Mouse (Mus musculus) neural tube, embryonic 15.5 days (tissue): ENCODE data around the gene Batf3. TPM values are rescaled to one million over a fixed set of nuclear protein-coding genes. Genes with fewer than 3 reads are reported as not detected.

Experiments used
- ATAC-seq: fragments of 200-750 bp; cut with Nextera tagmentation; 2 replicates; pipeline ENCODE4 v1.8.0; 2017; ENCODE audit warnings: mild to moderate bottlenecking, moderate TSS enrichment, moderate library complexity; ENCODE audit not compliant: low FRiP score
- H3K27ac ChIP-seq: fragments of 300-500 bp; sonication (generic); replicated peaks from 2 replicates; pipeline ENCODE4 v1.5.1; 2015; ENCODE audit warnings: mild to moderate bottlenecking, inconsistent platforms
- H3K27me3 ChIP-seq: fragments of 300-500 bp; sonication (generic); replicated peaks from 2 replicates; pipeline ENCODE4 v1.6.1; 2015; ENCODE audit warnings: inconsistent platforms
- H3K36me3 ChIP-seq: fragments of 300-500 bp; sonication (generic); 2 replicates; pipeline ENCODE4 v1.6.1; 2015; ENCODE audit warnings: inconsistent platforms
- H3K4me1 ChIP-seq: fragments of 300-500 bp; sonication (generic); 2 replicates; pipeline ENCODE4 v1.6.1; 2015; ENCODE audit warnings: inconsistent platforms
- H3K4me2 ChIP-seq: fragments of 300-500 bp; sonication (generic); 2 replicates; pipeline ENCODE4 v1.6.1; 2015; ENCODE audit warnings: inconsistent platforms, mild to moderate bottlenecking, moderate library complexity
- H3K4me3 ChIP-seq: fragments of 300-500 bp; sonication (generic); replicated peaks from 2 replicates; pipeline ENCODE4 v1.5.1; 2015; ENCODE audit warnings: mild to moderate bottlenecking, inconsistent platforms
- H3K9ac ChIP-seq: fragments of 300-500 bp; sonication (generic); replicated peaks from 2 replicates; pipeline ENCODE4 v1.6.1; 2015; ENCODE audit warnings: mild to moderate bottlenecking, inconsistent platforms
- H3K9me3 ChIP-seq: fragments of 300-500 bp; sonication (generic); replicated peaks from 2 replicates; pipeline ENCODE4 v1.6.1; 2016; ENCODE audit warnings: inconsistent platforms
- WGBS: fragments of 180-500 bp; shearing (Covaris S2); methylation state at CpG from one replicate; pipeline ENCODE4 v1.1.7; 2015; ENCODE audit warnings: mixed read lengths; 5-methylcytosine and 5-hydroxymethylcytosine counted together
- polyA plus RNA-seq: library from polyadenylated mRNA; unstranded; fragments of >200 nt; fragmentation: Nextera tagmentation; extraction: Ambion mirVana; gene quantifications from 2 replicates; pipeline ENCODE4 v1.2.1, GENCODE M21; 2015

The Batf3 gene
- polyA plus RNA-seq, result 3.5 and 3.6 TPM in 2 replicates

DNA sequence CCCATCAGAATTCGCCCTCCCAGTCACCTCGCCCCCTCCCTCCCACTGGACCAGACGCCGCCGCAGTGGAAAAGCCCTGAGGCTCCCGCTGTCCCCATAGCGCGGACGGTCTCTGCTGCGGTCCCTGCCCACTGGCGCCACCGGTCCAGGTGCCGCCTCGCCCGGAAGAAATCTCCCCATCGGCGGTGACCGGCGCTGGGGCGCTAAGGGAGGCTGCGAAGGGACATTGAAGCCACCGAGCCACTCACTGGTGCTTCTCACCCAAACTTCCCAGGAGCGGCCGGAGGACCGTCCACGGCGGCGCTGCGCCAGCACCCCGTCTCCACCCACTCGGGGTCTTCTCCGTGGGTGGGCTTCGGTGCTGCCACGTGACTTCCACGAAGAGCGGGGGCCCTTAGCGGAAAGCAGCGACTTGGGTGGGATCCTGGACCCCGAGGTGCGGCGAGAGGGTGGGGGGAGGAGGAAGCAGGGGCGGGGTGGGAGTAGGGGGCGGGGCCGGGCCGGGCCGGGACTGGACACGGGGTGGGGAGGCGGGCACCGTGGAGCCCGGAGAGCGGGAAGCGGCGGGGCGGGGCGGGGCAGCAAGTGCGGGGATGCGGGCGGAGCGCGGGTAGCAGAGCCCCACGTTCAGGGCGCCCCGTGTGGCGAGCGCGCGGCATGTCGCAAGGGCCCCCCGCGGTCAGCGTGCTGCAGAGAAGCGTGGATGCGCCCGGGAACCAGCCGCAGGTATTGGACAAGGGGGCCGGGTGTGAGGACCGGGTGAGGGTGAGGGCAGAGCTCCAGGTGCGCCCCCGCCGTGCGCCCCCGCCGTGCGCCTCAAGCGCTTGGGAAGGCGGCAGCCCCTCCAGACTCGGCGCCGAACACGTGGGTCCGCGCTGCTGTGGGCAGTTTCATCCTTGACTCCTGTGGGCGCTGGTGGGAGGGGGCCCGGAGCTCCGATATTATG lies at the start of gene Batf3:
Gene Batf3 (plus strand): TSS at position 46 of the 946 bp plus-strand sequence.
- Histone ChIP-seq H3K27ac (no peak within 1 kb of the TSS), H3K9ac (peak within 1 kb of the TSS; percentile 51), H3K27me3 (peaks cover 36% of the 10 kb centered on the region), H3K9me3 (no peaks in the 10 kb centered on the region), H3K4me2 (peak within 1 kb of the TSS; percentile 99), H3K36me3 (no peaks in the 10 kb centered on the region), H3K4me1 (peaks cover 17% of the 10 kb centered on the region), H3K4me3 (peak within 1 kb of the TSS; percentile 63)
- ATAC-seq, result peak; percentile 56
- WGBS, result under 1% methylated on average over 80 of the region's 95 CpGs

DNA sequence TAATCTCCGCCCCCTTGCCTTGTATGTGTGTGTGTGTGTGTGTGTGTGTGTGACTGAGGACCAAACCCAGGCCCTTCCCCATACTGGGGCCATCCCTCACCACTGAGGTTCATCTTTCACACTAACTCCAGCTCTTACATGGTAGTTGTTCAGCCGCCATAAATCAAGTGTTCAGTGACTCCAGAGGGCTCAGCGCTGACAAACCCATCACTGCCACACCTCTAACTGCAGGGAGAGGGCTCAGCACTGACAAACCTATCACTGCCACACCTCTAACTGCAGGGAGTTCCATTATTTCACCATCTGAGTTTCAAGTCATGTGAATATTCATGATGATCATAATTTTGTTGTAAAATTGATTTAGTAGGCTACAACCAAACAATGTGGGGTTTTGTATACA lies 44.1 kb upstream of the Batf3 start:
- H3K4me2 ChIP-seq, result no peak overlapping the region
- no peak overlapping the region for H3K27ac ChIP-seq
- no peak for ATAC-seq
- H3K27me3 ChIP-seq, result no peaks in the 10 kb centered on the region
- H3K36me3 ChIP-seq, result no peaks in the 10 kb centered on the region
- H3K4me3 ChIP-seq, result no peak overlapping the region
- H3K9me3 ChIP-seq, result no peaks in the 10 kb centered on the region
- H3K4me1 ChIP-seq, result no peaks in the 10 kb centered on the region
- 90% methylated on average over 3 of the region's 3 CpGs for WGBS
- no peak overlapping the region for H3K9ac ChIP-seq

DNA sequence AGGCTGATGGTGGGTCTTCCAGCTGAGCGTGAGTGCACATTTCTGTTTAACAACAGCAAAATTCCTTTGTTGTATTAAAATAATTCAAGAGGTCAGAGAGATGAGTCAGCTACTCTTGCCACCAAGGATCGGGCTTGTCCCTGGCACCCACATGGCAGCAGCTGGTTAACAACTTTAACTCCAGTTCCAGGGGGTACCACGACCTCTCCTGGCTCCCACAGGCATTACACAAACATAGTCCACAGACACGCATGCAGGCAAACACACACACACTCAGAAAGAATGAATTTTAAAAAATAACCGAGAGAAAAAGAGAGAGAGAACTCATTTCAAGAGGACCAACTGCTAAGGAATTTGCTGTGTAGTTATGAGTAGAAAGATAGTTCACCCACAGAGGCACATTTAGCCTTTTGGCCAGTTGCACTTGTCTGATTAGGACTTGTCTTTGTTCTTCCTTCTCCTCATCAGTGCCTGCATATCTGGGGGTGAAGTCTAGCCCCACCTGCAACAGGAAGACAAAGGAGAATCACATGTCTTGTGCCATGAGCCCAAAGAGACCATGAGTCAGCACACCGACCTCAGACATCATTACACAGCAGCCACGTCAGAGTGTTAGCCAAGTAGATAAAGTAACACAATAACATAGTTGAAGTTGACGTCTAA lies 42.6 kb upstream of the Batf3 start:
- H3K9ac ChIP-seq, result no peak overlapping the region
- no peak overlapping the region for H3K4me3 ChIP-seq
- WGBS, result 76% methylated on average over 8 of the region's 8 CpGs
- ATAC-seq, result no peak
- no peaks in the 10 kb centered on the region for H3K36me3 ChIP-seq
- no peaks in the 10 kb centered on the region for H3K27me3 ChIP-seq
- H3K9me3 ChIP-seq, result no peaks in the 10 kb centered on the region
- no peaks in the 10 kb centered on the region for H3K4me1 ChIP-seq
- H3K27ac ChIP-seq, result no peak overlapping the region
- H3K4me2 ChIP-seq, result no peak overlapping the region

DNA sequence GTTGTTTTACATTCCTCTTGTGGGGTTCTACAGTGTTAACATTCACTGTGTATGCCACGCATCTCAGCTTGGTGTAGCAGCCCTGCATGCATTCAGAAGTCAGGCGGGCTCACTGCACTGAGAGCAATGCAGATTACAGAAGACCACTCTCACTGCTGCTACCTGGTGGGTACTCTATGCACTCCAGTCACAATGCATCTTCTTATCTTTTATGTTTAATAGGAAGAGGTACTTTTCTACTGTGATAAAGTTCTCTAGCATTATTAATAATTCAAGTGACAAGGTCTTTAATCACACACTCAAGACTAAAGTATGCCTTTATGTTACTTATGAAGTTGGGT lies 42.1 kb upstream of the Batf3 start:
- Histone ChIP-seq H3K4me3 (no peak overlapping the region), H3K4me2 (no peak overlapping the region), H3K36me3 (no peaks in the 10 kb centered on the region), H3K27ac (no peak overlapping the region), H3K9me3 (no peaks in the 10 kb centered on the region), H3K9ac (no peak overlapping the region), H3K4me1 (no peaks in the 10 kb centered on the region), H3K27me3 (no peaks in the 10 kb centered on the region)
- 76% methylated on average over 2 of the region's 2 CpGs for WGBS
- ATAC-seq, result no peak

DNA sequence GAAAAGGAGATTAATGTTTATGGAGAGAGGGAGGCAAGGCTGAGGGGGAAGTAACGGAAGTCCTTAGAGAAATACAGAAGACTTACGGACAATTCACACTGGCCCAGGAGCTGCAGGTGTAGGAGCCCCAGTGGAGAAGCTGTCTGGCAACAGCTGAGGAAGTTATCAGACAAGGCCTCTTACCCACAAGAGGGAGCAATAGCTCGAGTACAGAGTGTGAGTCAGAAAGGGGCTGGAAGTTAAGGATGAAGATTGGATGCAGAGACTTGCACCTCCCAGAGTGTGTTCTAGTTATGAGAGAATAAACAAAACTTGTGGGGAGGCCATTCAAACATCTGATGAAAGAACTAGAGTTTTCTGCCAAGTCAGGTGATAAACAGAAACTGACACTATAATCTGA lies 40.2 kb upstream of the Batf3 start:
- no peak overlapping the region for H3K4me3 ChIP-seq
- H3K4me1 ChIP-seq, result peaks cover 9% of the 10 kb centered on the region
- 71% methylated on average over 3 of the region's 3 CpGs for WGBS
- H3K27ac ChIP-seq, result no peak overlapping the region
- no peak overlapping the region for H3K4me2 ChIP-seq
- no peaks in the 10 kb centered on the region for H3K27me3 ChIP-seq
- ATAC-seq, result no peak
- no peaks in the 10 kb centered on the region for H3K36me3 ChIP-seq
- H3K9ac ChIP-seq, result no peak overlapping the region
- no peaks in the 10 kb centered on the region for H3K9me3 ChIP-seq

DNA sequence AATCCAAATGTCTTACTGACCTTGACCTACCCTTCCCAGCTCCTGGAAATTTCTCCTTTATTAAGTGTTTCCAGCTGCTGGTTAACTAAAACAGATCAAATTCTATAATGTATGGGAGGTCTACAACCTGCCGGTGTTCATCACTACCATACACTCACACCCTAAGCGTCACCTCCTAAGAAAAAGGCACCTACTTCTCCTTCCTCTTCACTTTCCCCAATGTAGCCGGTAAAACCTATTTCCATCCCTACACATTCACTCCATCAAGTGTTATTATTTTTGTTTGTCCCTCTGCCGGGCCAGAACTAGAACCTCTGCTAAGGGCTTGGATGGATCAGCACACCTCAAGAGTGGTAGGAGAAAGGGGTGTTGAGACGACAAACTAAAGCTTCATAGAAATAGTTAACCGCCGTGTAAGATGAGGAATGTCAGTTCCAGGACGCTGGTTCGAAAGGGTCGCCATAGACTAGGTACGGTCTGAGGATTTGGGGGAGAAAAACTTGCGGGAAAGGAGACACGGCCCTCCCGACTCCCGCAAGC lies 35.3 kb upstream of the Batf3 start:
- ATAC-seq, result peak; percentile 67
- WGBS, result 6% methylated on average over 15 of the region's 15 CpGs
- no peaks in the 10 kb centered on the region for H3K9me3 ChIP-seq

DNA sequence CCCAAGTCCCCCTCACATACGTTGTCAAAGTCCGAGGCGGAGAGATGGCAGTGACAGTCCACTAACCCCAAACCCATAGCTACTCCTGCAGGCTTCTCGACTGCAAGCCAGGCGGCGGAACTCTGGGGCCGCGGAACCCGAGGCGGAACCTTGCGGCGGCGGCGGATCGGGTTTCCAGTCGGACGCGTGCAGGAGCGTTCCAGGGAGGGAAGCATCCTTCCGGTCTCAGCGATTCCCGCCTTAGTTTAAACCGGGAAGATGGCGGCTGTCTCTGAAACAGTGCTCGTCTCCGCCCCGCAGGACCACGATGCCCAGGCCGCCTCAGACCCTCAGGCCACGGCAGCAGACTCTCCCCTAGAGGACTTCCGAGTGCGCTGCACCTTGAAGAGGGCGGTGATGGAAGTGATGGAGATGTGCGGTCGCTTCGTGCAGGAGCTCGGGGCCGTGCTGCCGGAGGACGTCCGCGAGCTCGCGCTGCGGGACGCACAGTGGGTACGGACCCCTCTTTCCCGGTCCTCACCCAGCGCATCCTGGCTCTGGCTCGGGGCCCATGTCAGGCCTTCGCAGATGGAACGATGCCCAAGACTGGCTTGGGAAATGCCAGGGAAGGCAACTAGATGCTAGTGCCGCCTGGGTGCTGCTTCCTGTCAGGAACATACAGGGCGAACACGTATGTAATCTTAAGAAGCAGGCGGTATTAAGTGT lies 34.7 kb upstream of the Batf3 start, which contains the start of the genes Tatdn3 and Nsl1:
Gene Tatdn3 (minus strand): TSS at position 152 of the 705 bp plus-strand sequence.
Gene Nsl1 (plus strand): TSS at position 232 of the 705 bp plus-strand sequence.
- under 1% methylated on average over 56 of the region's 56 CpGs for WGBS

More for the DNA sequence above, 35.3 kb upstream of the Batf3 start:
- Histone ChIP-seq H3K36me3 (no peaks in the 10 kb centered on the region), H3K4me3 (peak overlapping the region; percentile 86), H3K27me3 (no peaks in the 10 kb centered on the region), H3K4me1 (peaks cover 21% of the 10 kb centered on the region), H3K27ac (peak overlapping the region; percentile 81), H3K9ac (peak overlapping the region; percentile 80), H3K4me2 (peak overlapping the region; percentile 99)

DNA sequence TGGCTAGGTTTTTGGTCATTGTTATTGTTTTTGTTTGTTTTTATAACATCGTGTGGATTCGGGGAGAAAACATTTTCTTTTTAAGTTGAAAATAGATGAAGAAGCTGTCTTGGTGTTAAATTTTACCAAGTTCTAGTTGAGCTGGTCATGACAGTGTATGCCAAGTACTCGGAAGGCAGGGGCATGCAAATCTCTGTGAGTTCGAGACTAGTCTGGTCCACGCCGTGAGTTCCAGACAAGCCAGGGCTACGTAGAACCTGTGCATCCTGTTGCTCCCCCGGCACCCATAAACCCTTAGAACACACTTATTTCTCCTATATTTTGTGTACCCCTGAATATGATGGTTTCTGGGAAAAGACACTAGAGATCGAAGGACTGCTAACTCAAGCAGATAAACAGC lies 33.9 kb upstream of the Batf3 start:
- Histone ChIP-seq H3K9me3 (no peaks in the 10 kb centered on the region), H3K4me1 (peaks cover 21% of the 10 kb centered on the region), H3K9ac (no peak overlapping the region), H3K4me3 (peak overlapping the region; percentile 86), H3K36me3 (no peaks in the 10 kb centered on the region), H3K27me3 (no peaks in the 10 kb centered on the region), H3K4me2 (peak overlapping the region; percentile 99), H3K27ac (no peak overlapping the region)
- 60% methylated on average over 9 of the region's 9 CpGs for WGBS
- ATAC-seq, result no peak

More for the DNA sequence above, 34.7 kb upstream of the Batf3 start, which contains the start of the genes Tatdn3 and Nsl1:
- peak within 1 kb of the TSS; percentile 86 for H3K4me3 ChIP-seq
- H3K27ac ChIP-seq, result peak within 1 kb of the TSS; percentile 81
- H3K36me3 ChIP-seq, result no peaks in the 10 kb centered on the region
- no peaks in the 10 kb centered on the region for H3K9me3 ChIP-seq
- peaks cover 21% of the 10 kb centered on the region for H3K4me1 ChIP-seq
- H3K4me2 ChIP-seq, result peak within 1 kb of the TSS; percentile 99
- peak within 1 kb of the TSS; percentile 80 for H3K9ac ChIP-seq
- no peaks in the 10 kb centered on the region for H3K27me3 ChIP-seq
- ATAC-seq, result peak; percentile 94

DNA sequence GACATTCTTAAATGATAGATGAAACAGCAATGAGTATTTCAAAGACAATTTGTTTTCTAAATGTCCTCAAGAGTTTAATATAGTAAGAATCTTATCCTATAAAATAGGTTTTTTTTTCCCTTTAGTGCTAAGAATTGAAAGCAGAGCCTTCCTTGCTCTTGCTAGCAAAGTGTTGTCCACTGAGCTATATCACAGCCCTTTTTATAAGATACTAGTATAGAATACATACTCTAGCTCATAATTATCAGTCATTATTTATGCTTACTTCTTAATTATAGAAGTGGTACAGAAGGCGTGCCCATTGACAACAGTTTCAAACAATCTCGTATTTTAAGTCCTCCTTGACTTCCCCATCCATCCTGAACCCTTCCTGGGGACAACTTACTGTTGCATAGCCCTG lies 33.1 kb upstream of the Batf3 start:
- Histone ChIP-seq H3K4me2 (no peak overlapping the region), H3K36me3 (no peaks in the 10 kb centered on the region), H3K27ac (no peak overlapping the region), H3K4me3 (no peak overlapping the region), H3K27me3 (no peaks in the 10 kb centered on the region), H3K9ac (no peak overlapping the region), H3K9me3 (no peaks in the 10 kb centered on the region), H3K4me1 (peaks cover 21% of the 10 kb centered on the region)
- ATAC-seq, result no peak
- WGBS, result 91% methylated on average over 2 of the region's 2 CpGs

DNA sequence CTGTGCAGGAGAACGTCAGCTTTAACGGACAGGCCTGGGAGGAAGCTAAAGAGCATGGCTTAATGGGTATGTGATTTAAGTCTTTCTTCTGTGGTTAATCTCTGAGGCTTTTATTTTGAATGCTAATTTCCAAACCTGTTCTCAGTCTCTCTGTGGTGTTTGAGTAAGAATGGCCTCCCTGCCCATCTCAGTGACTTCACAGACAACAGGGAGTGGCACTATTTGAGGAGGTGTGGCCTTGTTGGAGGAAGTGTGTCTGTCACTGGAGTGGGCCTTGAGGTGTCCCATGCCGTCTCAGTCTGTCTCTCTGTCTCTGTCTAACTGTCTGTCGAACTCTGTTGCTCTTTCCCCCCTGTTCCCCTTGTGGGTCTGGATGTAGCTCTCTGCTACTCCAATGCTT lies 32.5 kb upstream of the Batf3 start:
- Histone ChIP-seq H3K9me3 (no peaks in the 10 kb centered on the region), H3K4me2 (no peak overlapping the region), H3K27ac (no peak overlapping the region), H3K4me3 (no peak overlapping the region), H3K27me3 (no peaks in the 10 kb centered on the region), H3K9ac (no peak overlapping the region), H3K4me1 (peaks cover 21% of the 10 kb centered on the region), H3K36me3 (no peaks in the 10 kb centered on the region)
- WGBS, result 84% methylated on average over 4 of the region's 4 CpGs
- ATAC-seq, result no peak

DNA sequence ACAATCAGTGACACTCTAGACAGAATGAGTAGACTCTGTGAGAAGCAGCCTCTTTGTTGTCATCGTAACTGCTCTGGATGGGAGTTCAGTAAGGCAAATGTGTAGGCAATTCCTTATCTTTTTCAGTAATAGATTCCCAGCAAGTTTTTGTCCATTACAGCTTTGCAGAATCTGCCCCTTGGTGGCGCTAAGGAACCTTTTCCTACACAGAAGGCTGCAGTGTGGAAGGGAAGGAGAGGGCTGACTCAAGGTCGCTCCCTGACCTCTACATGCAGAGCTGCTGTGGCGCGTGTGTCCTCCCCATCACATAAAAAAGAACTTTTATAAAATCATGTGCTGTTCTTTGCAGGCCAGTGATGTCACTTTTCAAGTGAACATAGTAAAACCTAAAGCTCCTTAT lies 29.3 kb upstream of the Batf3 start:
- 83% methylated on average over 5 of the region's 5 CpGs for WGBS
- H3K27ac ChIP-seq, result no peak overlapping the region
- no peak overlapping the region for H3K4me3 ChIP-seq
- ATAC-seq, result no peak
- peaks cover 7% of the 10 kb centered on the region for H3K4me1 ChIP-seq
- H3K4me2 ChIP-seq, result no peak overlapping the region
- no peaks in the 10 kb centered on the region for H3K27me3 ChIP-seq
- no peaks in the 10 kb centered on the region for H3K9me3 ChIP-seq
- peaks cover 3% of the 10 kb centered on the region; the same call in 1 of the 2 replicates for H3K36me3 ChIP-seq
- H3K9ac ChIP-seq, result no peak overlapping the region
